Mouse (Mus musculus) hindbrain, embryonic 16.5 days (tissue): ENCODE data around the gene Zscan25. TPM values are rescaled to one million over a fixed set of nuclear protein-coding genes. Genes with fewer than 3 reads are reported as not detected.
"Not testable (repeated sequence)": the region's sequence is repeated elsewhere in the genome, so short reads cannot be mapped to it uniquely, and the experiment has no call there.

Experiments
- ATAC-seq: fragments of 200-750 bp; cut with Nextera tagmentation; 2 replicates; pipeline ENCODE4 v1.8.0; 2017; ENCODE audit warnings: moderate TSS enrichment, moderate library complexity
- H3K27ac ChIP-seq: fragments of 300-500 bp; sonication (generic); 2 replicates; pipeline ENCODE4 v1.5.1; 2014; ENCODE audit warnings: low read depth, mild to moderate bottlenecking, control low read depth, low read length, moderate library complexity
- H3K27me3 ChIP-seq: fragments of 300-500 bp; sonication (generic); replicated peaks from 2 replicates; pipeline ENCODE4 v1.6.1; 2014; ENCODE audit warnings: low read length; ENCODE audit not compliant: control insufficient read depth, insufficient read depth
- H3K36me3 ChIP-seq: fragments of 300-500 bp; sonication (generic); 2 replicates; pipeline ENCODE4 v1.6.1; 2014; ENCODE audit warnings: mild to moderate bottlenecking, low read length, moderate library complexity, mixed read lengths; ENCODE audit not compliant: control insufficient read depth, insufficient read depth
- H3K4me1 ChIP-seq: fragments of 300-500 bp; sonication (generic); 2 replicates; pipeline ENCODE4 v1.6.1; 2014; ENCODE audit warnings: low read depth, low read length; ENCODE audit not compliant: control insufficient read depth, insufficient read depth
- H3K4me2 ChIP-seq: fragments of 300-500 bp; sonication (generic); 2 replicates; pipeline ENCODE4 v1.6.1; 2014; ENCODE audit warnings: mild to moderate bottlenecking, low read length, control low read depth, moderate library complexity
- H3K4me3 ChIP-seq: fragments of 300-500 bp; sonication (generic); 2 replicates; pipeline ENCODE4 v1.5.1; 2014; ENCODE audit warnings: mild to moderate bottlenecking, low read length, control low read depth, moderate library complexity
- H3K9ac ChIP-seq: fragments of 300-500 bp; sonication (generic); 2 replicates; pipeline ENCODE4 v1.6.1; 2014; ENCODE audit warnings: low read depth, mild to moderate bottlenecking, control low read depth, low read length, moderate library complexity
- H3K9me3 ChIP-seq: fragments of 300-500 bp; sonication (generic); 2 replicates; pipeline ENCODE4 v1.6.1; 2014; ENCODE audit warnings: mild to moderate bottlenecking, low read length, moderate library complexity; ENCODE audit not compliant: control insufficient read depth
- WGBS: fragments of 180-500 bp; shearing (Covaris S2); extraction: QIAGEN DNeasy Blood & Tissue Kit; methylation state at CpG from one replicate; pipeline ENCODE4 v1.1.7; 2014; 5-methylcytosine and 5-hydroxymethylcytosine counted together
- polyA plus RNA-seq: library from polyadenylated mRNA; unstranded; fragments of >200 nt; fragmentation: Nextera tagmentation; extraction: Ambion mirVana; gene quantifications from 2 replicates; pipeline ENCODE4 v1.2.1, GENCODE M21; 2015

Zscan25 gene
- polyA plus RNA-seq, 1 experiment from 2014 or later: 0.40 TPM

GRCm38 (mm10) chr5:145290697-145291096 is 10.4 kb downstream of the Zscan25 start:
- WGBS: 97% methylated on average over 16 of the region's 16 CpGs
- Histone ChIP-seq H3K9ac (no peak overlapping the region), H3K36me3 (peaks cover 48% of the 10 kb centered on the region), H3K27me3 (no peaks in the 10 kb centered on the region), H3K4me1 (no peaks in the 10 kb centered on the region), H3K4me2 (no peak overlapping the region), H3K27ac (no peak overlapping the region), H3K9me3 (no peaks in the 10 kb centered on the region), H3K4me3 (no peak overlapping the region)
- ATAC-seq: no peak

- Histone ChIP-seq H3K9ac (no peak overlapping the region), H3K27ac (no peak overlapping the region), H3K4me3 (no peak overlapping the region), H3K4me2 (no peak overlapping the region), H3K27me3 (no peaks in the 10 kb centered on the region), H3K4me1 (no peaks in the 10 kb centered on the region), H3K36me3 (peaks cover 43% of the 10 kb centered on the region), H3K9me3 (no peaks in the 10 kb centered on the region)
- WGBS: 96% methylated on average over 6 of the region's 6 CpGs
- ATAC-seq: no peak
Observed at GRCm38 (mm10) chr5:145292398-145292797, 12.1 kb downstream of the Zscan25 start.

- no peak overlapping the region for H3K9ac ChIP-seq
- no peaks in the 10 kb centered on the region for H3K4me1 ChIP-seq
- no peak overlapping the region for H3K4me2 ChIP-seq
- H3K27me3 ChIP-seq: no peaks in the 10 kb centered on the region
- H3K4me3 ChIP-seq: no peak overlapping the region
- H3K36me3 ChIP-seq: no peaks in the 10 kb centered on the region
- no peak for ATAC-seq
- no peak overlapping the region for H3K27ac ChIP-seq
- no peaks in the 10 kb centered on the region for H3K9me3 ChIP-seq
Observed at GRCm38 (mm10) chr5:145300469-145300868, 20.2 kb downstream of the Zscan25 start.

GRCm38 (mm10) chr5:145301796-145302195 is 21.5 kb downstream of the Zscan25 start:
- H3K4me1 ChIP-seq, H3K27me3 ChIP-seq, ATAC-seq, H3K36me3 ChIP-seq, H3K27ac ChIP-seq, H3K4me2 ChIP-seq, H3K9ac ChIP-seq, H3K9me3 ChIP-seq, H3K4me3 ChIP-seq: not testable (repeated sequence)
- 67% methylated on average over 4 of the region's 4 CpGs for WGBS

GRCm38 (mm10) chr5:145302424-145302823 is 22.1 kb downstream of the Zscan25 start:
- Histone ChIP-seq H3K9me3 (no peaks in the 10 kb centered on the region), H3K27ac (no peak overlapping the region), H3K4me1 (no peaks in the 10 kb centered on the region), H3K27me3 (no peaks in the 10 kb centered on the region), H3K9ac (no peak overlapping the region), H3K4me3 (no peak overlapping the region), H3K36me3 (no peaks in the 10 kb centered on the region), H3K4me2 (no peak overlapping the region)
- 71% methylated on average over 1 of the region's 1 CpGs for WGBS
- no peak for ATAC-seq

GRCm38 (mm10) chr5:145306953-145307352 is 26.7 kb downstream of the Zscan25 start:
- not testable (repeated sequence) for H3K4me1 ChIP-seq, H3K27me3 ChIP-seq, H3K9me3 ChIP-seq, H3K4me2 ChIP-seq, H3K9ac ChIP-seq, H3K4me3 ChIP-seq, H3K27ac ChIP-seq, H3K36me3 ChIP-seq, ATAC-seq
- WGBS: 88% methylated on average over 4 of the region's 4 CpGs

GRCm38 (mm10) chr5:145307811-145308210 is 27.5 kb downstream of the Zscan25 start:
- not testable (repeated sequence) for H3K36me3 ChIP-seq, H3K27me3 ChIP-seq, H3K4me3 ChIP-seq, H3K27ac ChIP-seq, ATAC-seq, H3K4me1 ChIP-seq, H3K9me3 ChIP-seq, H3K9ac ChIP-seq, H3K4me2 ChIP-seq
- WGBS: 91% methylated on average over 3 of the region's 3 CpGs

- Histone ChIP-seq H3K4me1 (no peaks in the 10 kb centered on the region), H3K36me3 (no peaks in the 10 kb centered on the region), H3K27ac (no peak overlapping the region), H3K4me2 (no peak overlapping the region), H3K9me3 (peaks cover 5% of the 10 kb centered on the region), H3K27me3 (no peaks in the 10 kb centered on the region), H3K9ac (no peak overlapping the region), H3K4me3 (no peak overlapping the region)
- ATAC-seq: no peak
Observed at GRCm38 (mm10) chr5:145313845-145314244, 33.5 kb downstream of the Zscan25 start.

GRCm38 (mm10) chr5:145317141-145317540 is 36.8 kb downstream of the Zscan25 start:
- peaks cover 7% of the 10 kb centered on the region for H3K9me3 ChIP-seq
- no peak overlapping the region for H3K9ac ChIP-seq
- H3K36me3 ChIP-seq: no peaks in the 10 kb centered on the region
- no peak overlapping the region for H3K27ac ChIP-seq
- ATAC-seq: no peak
- H3K4me2 ChIP-seq: no peak overlapping the region
- H3K4me1 ChIP-seq: no peaks in the 10 kb centered on the region
- WGBS: 86% methylated on average over 1 of the region's 1 CpGs
- no peaks in the 10 kb centered on the region for H3K27me3 ChIP-seq
- no peak overlapping the region for H3K4me3 ChIP-seq

GRCm38 (mm10) chr5:145338756-145339155 is 58.5 kb downstream of the Zscan25 start:
- not testable (repeated sequence) for H3K9ac ChIP-seq, H3K27ac ChIP-seq, H3K36me3 ChIP-seq, H3K4me3 ChIP-seq, ATAC-seq, H3K9me3 ChIP-seq, H3K27me3 ChIP-seq, H3K4me1 ChIP-seq, H3K4me2 ChIP-seq
